Mouse (Mus musculus) lung, postnatal 0 days (tissue): Measurements from ENCODE around the gene Cryge. TPM values are rescaled to one million over a fixed set of nuclear protein-coding genes. Genes with fewer than 3 reads are reported as not detected.
A peak's percentile ranks its signal among the peaks of the same experiment; 100 is the strongest.

Experiments
- ATAC-seq: fragments of 200-750 bp; cut with Nextera tagmentation; 2 replicates; pipeline ENCODE4 v1.8.0; 2017; ENCODE audit warnings: moderate library complexity
- DNase-seq: peaks from one replicate; pipeline ENCODE4 v3.0.0-alpha.2; 2016; ENCODE audit warnings: low spot score
- H3K27ac ChIP-seq: fragments of 300-500 bp; sonication (generic); 2 replicates; pipeline ENCODE4 v1.5.1; 2014; ENCODE audit warnings: antibody characterized with exemption, mild to moderate bottlenecking, low read length, mixed read lengths
- H3K27me3 ChIP-seq: fragments of 300-500 bp; sonication (generic); replicated peaks from 2 replicates; pipeline ENCODE4 v1.6.1; 2014; ENCODE audit warnings: low read length, mixed read lengths; ENCODE audit not compliant: insufficient read depth
- H3K36me3 ChIP-seq: fragments of 300-500 bp; sonication (generic); 2 replicates; pipeline ENCODE4 v1.6.1; 2014; ENCODE audit warnings: low read length, mixed read lengths; ENCODE audit not compliant: insufficient read depth
- H3K4me1 ChIP-seq: fragments of 300-500 bp; sonication (generic); 2 replicates; pipeline ENCODE4 v1.6.1; 2014; ENCODE audit warnings: antibody characterized with exemption, low read depth, low read length, mixed read lengths; ENCODE audit not compliant: insufficient read depth
- H3K4me2 ChIP-seq: fragments of 300-500 bp; sonication (generic); replicated peaks from 2 replicates; pipeline ENCODE4 v1.6.1; 2014; ENCODE audit warnings: low read depth, mild to moderate bottlenecking, low read length, moderate library complexity, mixed read lengths
- H3K4me3 ChIP-seq: fragments of 300-500 bp; sonication (generic); 2 replicates; pipeline ENCODE4 v1.5.1; 2014; ENCODE audit warnings: low read depth, low read length
- H3K9ac ChIP-seq: fragments of 300-500 bp; sonication (generic); replicated peaks from 2 replicates; pipeline ENCODE4 v1.6.1; 2014; ENCODE audit warnings: low read depth, mild to moderate bottlenecking
- H3K9me3 ChIP-seq: fragments of 300-500 bp; sonication (generic); 2 replicates; pipeline ENCODE4 v1.6.1; 2016; ENCODE audit warnings: low read length, mixed read lengths
- CTCF ChIP-seq: IDR thresholded peaks from 2 replicates; pipeline ENCODE4 v1.5.1; 2016; ENCODE audit warnings: antibody characterized with exemption, mild to moderate bottlenecking
- EP300 ChIP-seq: IDR thresholded peaks from 2 replicates; pipeline ENCODE4 v1.6.1; 2016; ENCODE audit warnings: antibody characterized with exemption, mild to moderate bottlenecking, control low read depth
- WGBS: fragments of 180-500 bp; shearing (Covaris S2); extraction: QIAGEN DNeasy Blood & Tissue Kit; methylation state at CpG from one replicate; pipeline ENCODE4 v1.1.7; 2014; 5-methylcytosine and 5-hydroxymethylcytosine counted together
- polyA plus RNA-seq: library from polyadenylated mRNA; unstranded; fragments of >200 nt; fragmentation: Nextera tagmentation; extraction: Ambion mirVana; gene quantifications from 2 replicates; pipeline ENCODE4 v1.2.1, GENCODE M21; 2015

The Cryge gene
- polyA plus RNA-seq, 1 experiment from 2014 or later: not detected

DNA sequence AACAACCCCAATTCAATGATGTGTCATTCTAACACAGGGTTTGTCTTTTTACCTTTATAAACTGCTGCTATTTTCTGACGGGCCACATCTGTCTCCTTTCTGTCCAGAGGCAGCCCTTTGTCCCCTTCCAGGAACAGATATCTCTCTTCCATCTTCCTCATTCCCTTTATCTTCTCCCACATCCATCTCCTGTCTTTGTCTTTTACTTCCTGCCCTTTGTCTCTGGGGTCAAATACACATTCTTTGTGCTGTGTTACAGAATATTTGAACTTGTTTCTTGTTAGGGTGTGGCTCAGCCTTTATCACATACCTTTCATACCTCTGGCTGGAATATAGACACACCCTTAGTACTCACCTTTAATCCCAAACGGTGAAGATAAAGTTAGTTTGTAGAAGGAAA lies 13.4 kb downstream of the Cryge start:
- 27% methylated on average over 2 of the region's 2 CpGs for WGBS
- Histone ChIP-seq H3K9ac (no peak overlapping the region), H3K4me3 (no peak overlapping the region), H3K9me3 (no peaks in the 10 kb centered on the region), H3K4me2 (no peak overlapping the region), H3K27ac (no peak overlapping the region), H3K4me1 (no peaks in the 10 kb centered on the region), H3K36me3 (no peaks in the 10 kb centered on the region), H3K27me3 (no peaks in the 10 kb centered on the region)
- ATAC-seq (no peak), DNase-seq (no peak)
- TF ChIP-seq CTCF: no peak
- no peak for TF ChIP-seq EP300

DNA sequence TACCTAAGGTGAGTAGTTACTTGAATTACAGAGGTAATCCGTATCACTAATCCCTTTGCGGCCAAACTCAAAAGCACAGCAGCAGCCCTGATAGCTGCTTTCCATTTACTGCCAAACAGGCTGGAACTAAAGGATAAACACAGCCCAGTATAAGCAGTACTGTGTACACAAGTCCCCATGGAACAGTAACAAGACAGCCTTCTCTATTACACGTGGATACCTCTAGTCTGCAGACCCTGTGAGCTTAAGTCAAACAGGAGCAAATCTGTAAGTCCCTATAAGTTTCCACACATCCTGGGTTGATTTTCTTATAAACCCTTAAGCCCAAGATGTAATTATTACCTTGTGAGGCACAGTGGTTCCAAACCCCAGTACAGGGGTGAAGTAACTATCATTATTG lies 15.4 kb downstream of the Cryge start:
- WGBS: 29% methylated on average over 3 of the region's 3 CpGs
- H3K4me3 ChIP-seq: no peak overlapping the region

DNA sequence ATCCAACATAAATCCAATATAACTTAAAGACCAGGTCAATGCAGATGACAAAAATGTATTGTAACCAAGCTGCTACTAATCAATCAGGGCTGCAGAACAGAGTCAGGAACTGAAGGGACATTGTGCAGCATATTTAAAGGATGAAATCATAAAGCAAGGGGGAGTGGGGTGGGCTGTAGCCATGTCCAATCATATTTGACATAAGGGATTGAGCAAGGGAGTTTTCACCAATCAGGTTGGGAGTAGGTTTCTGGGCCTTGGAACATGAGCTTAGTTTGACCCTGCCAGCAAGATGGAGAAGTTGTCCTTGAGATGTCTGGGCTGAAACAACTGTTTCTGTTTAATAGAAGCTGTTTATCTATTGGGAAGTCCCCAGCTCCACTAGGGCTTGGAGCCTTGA lies 18.3 kb downstream of the Cryge start, which contains the start of gene Akr1cl:
TSS of gene Akr1cl (minus strand) at position 119 of the 400 bp plus-strand sequence.
- Histone ChIP-seq H3K27me3 (no peaks in the 10 kb centered on the region), H3K4me2 (no peak within 1 kb of the TSS), H3K4me1 (no peaks in the 10 kb centered on the region), H3K4me3 (no peak within 1 kb of the TSS), H3K9ac (no peak within 1 kb of the TSS), H3K27ac (no peak within 1 kb of the TSS), H3K9me3 (no peaks in the 10 kb centered on the region), H3K36me3 (no peaks in the 10 kb centered on the region)
- DNase-seq: peak; percentile 10
- ATAC-seq: peak; percentile 14; the same call in 1 of the 2 replicates
- TF ChIP-seq EP300 (no peak), CTCF (no peak)

More for the DNA sequence above, 15.4 kb downstream of the Cryge start:
- Histone ChIP-seq H3K27ac (no peak overlapping the region), H3K9ac (no peak overlapping the region), H3K4me1 (no peaks in the 10 kb centered on the region), H3K36me3 (no peaks in the 10 kb centered on the region), H3K9me3 (no peaks in the 10 kb centered on the region), H3K27me3 (no peaks in the 10 kb centered on the region), H3K4me2 (no peak overlapping the region)
- TF ChIP-seq EP300: no peak
- TF ChIP-seq CTCF: no peak
- no peak for DNase-seq
- ATAC-seq: no peak

DNA sequence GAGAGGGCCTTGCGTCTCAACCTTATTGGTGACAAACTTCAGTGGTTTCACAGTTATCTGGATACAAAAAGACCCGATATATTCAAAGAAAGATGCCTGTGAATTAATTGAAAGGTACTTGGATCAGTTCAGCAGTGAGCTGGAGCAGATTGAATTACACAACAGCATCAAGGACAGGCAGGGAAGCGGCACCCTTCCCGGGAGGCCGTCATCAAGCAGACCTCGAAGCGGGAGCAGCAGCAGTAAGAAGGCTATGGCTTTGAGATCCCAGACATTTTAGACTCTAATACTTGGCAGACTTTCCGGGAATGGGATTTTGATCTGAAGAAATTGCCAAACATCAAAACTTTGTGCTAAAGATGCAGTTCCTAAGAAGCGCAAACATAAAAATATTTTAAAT lies 22.7 kb downstream of the Cryge start:
- Histone ChIP-seq H3K4me2 (no peak overlapping the region), H3K27ac (no peak overlapping the region), H3K4me3 (no peak overlapping the region), H3K4me1 (no peaks in the 10 kb centered on the region), H3K9me3 (no peaks in the 10 kb centered on the region), H3K9ac (no peak overlapping the region), H3K27me3 (no peaks in the 10 kb centered on the region), H3K36me3 (no peaks in the 10 kb centered on the region)
- no peak for DNase-seq
- WGBS: 68% methylated on average over 9 of the region's 9 CpGs
- no peak for ATAC-seq
- TF ChIP-seq EP300 (no peak), CTCF (no peak)

DNA sequence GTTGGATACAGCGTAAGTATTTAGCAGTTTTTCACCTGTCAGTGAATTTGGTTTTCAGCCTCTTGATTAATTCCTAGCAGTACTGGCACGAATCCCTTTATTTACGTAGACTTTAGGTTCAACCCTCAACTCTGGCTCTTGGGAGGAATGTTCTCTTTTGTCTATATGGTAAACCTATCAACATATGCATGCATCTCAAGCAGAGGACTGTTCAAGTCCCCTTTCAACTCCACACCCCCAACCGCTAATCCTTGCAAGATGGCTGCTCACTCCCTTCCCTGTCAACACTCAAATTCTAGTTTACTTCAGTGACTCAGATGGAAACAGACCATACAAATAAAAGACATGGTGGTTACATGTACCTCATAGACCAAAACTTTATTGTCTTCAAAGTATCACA lies 38.2 kb downstream of the Cryge start:
- ATAC-seq: no peak
- no peaks in the 10 kb centered on the region for H3K4me1 ChIP-seq
- H3K27ac ChIP-seq: no peak overlapping the region
- H3K36me3 ChIP-seq: no peaks in the 10 kb centered on the region
- H3K27me3 ChIP-seq: no peaks in the 10 kb centered on the region
- WGBS: 68% methylated on average over 4 of the region's 4 CpGs
- no peaks in the 10 kb centered on the region for H3K9me3 ChIP-seq
- no peak overlapping the region for H3K9ac ChIP-seq
- H3K4me3 ChIP-seq: no peak overlapping the region
- no peak overlapping the region for H3K4me2 ChIP-seq
- TF ChIP-seq EP300 (no peak), CTCF (no peak)
- no peak for DNase-seq

DNA sequence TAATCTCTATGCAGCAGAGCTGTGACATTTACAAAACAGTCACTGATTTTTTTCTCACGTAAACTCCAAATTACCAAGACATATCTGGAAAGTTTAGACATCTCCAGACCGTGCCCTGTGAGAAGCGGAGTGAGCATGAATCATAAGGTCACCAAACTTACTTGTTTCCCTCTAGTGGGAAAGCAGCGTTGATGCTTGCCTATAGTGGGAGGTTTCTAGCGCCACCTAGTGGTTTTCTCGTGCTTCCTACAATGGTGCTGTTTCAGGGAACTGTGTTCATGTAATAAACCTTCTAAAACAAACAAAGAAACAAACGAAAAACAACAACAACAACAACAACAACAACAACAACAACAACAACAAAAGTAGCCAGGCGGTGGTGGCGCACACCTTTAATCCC lies 40.8 kb downstream of the Cryge start:
- Histone ChIP-seq H3K4me2 (no peak overlapping the region), H3K4me3 (no peak overlapping the region), H3K27me3 (no peaks in the 10 kb centered on the region), H3K9ac (no peak overlapping the region), H3K27ac (no peak overlapping the region), H3K9me3 (no peaks in the 10 kb centered on the region), H3K4me1 (no peaks in the 10 kb centered on the region), H3K36me3 (no peaks in the 10 kb centered on the region)
- peak; percentile 94 for DNase-seq
- peak; percentile 98 for TF ChIP-seq CTCF
- no peak for TF ChIP-seq EP300
- 12% methylated on average over 9 of the region's 9 CpGs for WGBS
- peak; percentile 81 for ATAC-seq

DNA sequence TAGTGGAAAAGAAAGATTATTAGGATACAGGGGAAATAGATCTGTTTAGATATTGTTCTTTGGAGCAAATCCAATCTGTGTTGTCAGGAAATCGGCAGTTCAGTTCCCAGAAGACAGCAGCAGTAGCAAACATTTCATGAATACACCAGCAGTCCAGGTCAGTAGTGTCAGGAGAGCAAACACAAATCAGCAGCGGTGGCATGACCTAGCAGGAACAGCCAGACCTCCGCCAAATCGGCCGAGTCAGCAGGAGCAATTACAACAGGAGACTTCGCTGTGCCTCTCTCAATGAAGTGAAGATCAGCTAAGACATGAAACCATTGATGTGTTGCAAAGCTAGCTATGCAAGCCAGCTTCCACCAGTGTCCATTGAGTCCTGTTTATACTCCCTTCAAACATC lies 45.4 kb downstream of the Cryge start:
- Histone ChIP-seq H3K4me3 (no peak overlapping the region), H3K4me1 (no peaks in the 10 kb centered on the region), H3K36me3 (no peaks in the 10 kb centered on the region), H3K27me3 (no peaks in the 10 kb centered on the region), H3K9ac (no peak overlapping the region), H3K27ac (no peak overlapping the region), H3K4me2 (no peak overlapping the region), H3K9me3 (no peaks in the 10 kb centered on the region)
- ATAC-seq (no peak), DNase-seq (no peak)
- TF ChIP-seq EP300: no peak
- TF ChIP-seq CTCF: no peak
- WGBS: 85% methylated on average over 6 of the region's 6 CpGs
